Mouse (Mus musculus): Measurements from ENCODE around the gene Trub2.

DNA sequence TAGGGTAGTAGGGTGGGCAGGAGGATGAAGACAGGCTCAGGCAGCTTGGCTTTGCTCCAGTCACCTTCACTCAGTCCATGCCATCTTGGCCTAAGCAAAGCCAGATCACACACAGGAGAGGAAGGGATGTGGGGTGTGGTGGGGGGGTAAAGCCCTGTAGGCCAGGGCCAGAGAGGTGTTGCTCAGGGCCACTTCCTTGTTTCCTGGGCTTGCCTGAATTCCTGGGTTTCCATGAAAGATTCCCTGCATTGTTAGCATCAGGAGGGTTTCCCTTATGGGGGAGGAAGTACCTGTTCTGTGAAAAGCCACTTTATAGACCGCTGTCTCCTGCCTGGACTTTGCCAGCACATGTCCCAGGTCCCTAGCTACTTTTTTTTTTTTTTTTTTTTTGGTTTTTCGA is 74.8 kb downstream of the Trub2 start:
- TF ChIP-seq GATA1 (IDR thresholded peaks at IDR 0.05; ENCODE audit: low read depth, low read length) = no peak
- no peak for TF ChIP-seq MXI1 (IDR thresholded peaks at IDR 0.05; ENCODE audit: low read depth, low read length)
- TF ChIP-seq ZNF384 (IDR thresholded peaks at IDR 0.05; ENCODE audit: low read depth, low read length) = no peak

Measured in MEL (cell line).